Mouse (Mus musculus) v-Abl transformed pro-B cells (cell line): ENCODE data around the gene Mvp.

ENCODE experiments used
- in situ Hi-C, 2 experiments: fragments of 400-800 bp; cut with MboI; formaldehyde crosslinking; loops; one replicate each; pipeline ENCODE4 v1.15.1; 2025; ENCODE audit not compliant: unreplicated experiment in 2 of 2

Mvp gene

GRCm38 (mm10) chr7:127007313-127008024 lies 7.0 kb downstream of the Mvp start:
- in situ Hi-C loops = loop anchor here in 1 of 2 experiments (10.0 kb wide), 1 partner anchor 53 kb away; the partner anchor contains the start of gene Sez6l2

- in situ Hi-C loops = loop anchor here in 1 of 2 experiments (10.0 kb wide), 1 partner anchor 49 kb away; the partner anchor contains the start of gene Sez6l2
Observed at GRCm38 (mm10) chr7:127004122-127004875, 10.1 kb downstream of the Mvp start.

- in situ Hi-C loops = loop anchor here in 1 of 2 experiments (10.0 kb wide), 1 partner anchor 49 kb away; the partner anchor contains the start of gene Sez6l2
Observed at GRCm38 (mm10) chr7:127003620-127004019, 10.8 kb downstream of the Mvp start.

- in situ Hi-C loops = no loop called here
Observed at GRCm38 (mm10) chr7:126999568-126999967, 14.9 kb downstream of the Mvp start.

GRCm38 (mm10) chr7:126996449-126996848 lies 18.0 kb downstream of the Mvp start:
- in situ Hi-C loops = no loop called here

GRCm38 (mm10) chr7:126988816-126989215 lies 25.6 kb downstream of the Mvp start:
- in situ Hi-C loops = no loop called here

- in situ Hi-C loops = no loop called here
Observed at GRCm38 (mm10) chr7:126986319-126986718, 28.1 kb downstream of the Mvp start.

- in situ Hi-C loops = no loop called here
Observed at GRCm38 (mm10) chr7:126984667-126985444, 29.6 kb downstream of the Mvp start.

GRCm38 (mm10) chr7:126983113-126983512 lies 31.3 kb downstream of the Mvp start:
- in situ Hi-C loops = no loop called here

GRCm38 (mm10) chr7:126982054-126982453 lies 32.4 kb downstream of the Mvp start:
- in situ Hi-C loops = no loop called here

GRCm38 (mm10) chr7:126981601-126982000 lies 32.8 kb downstream of the Mvp start:
- in situ Hi-C loops = no loop called here

- in situ Hi-C loops = loop anchor here in 1 of 2 experiments (5.0 kb wide), 1 partner anchor 33 kb away; the partner anchor contains the start of gene Mvp
Observed at GRCm38 (mm10) chr7:126978841-126979240, 35.6 kb downstream of the Mvp start.

- in situ Hi-C loops = loop anchor here in 1 of 2 experiments (5.0 kb wide), 1 partner anchor 35 kb away; the partner anchor contains the start of gene Mvp
Observed at GRCm38 (mm10) chr7:126976878-126977459, 37.5 kb downstream of the Mvp start.

- in situ Hi-C loops = loop anchor here in 1 of 2 experiments (5.0 kb wide), 1 partner anchor 36 kb away; the partner anchor contains the start of gene Mvp
Observed at GRCm38 (mm10) chr7:126975950-126976866, 38.2 kb downstream of the Mvp start, which contains the start of gene Cdiptos. Gene Cdiptos, minus strand, starts transcription at chr7:126976098.

- in situ Hi-C loops = loop anchor here in 1 of 2 experiments (5.0 kb wide), 1 partner anchor 37 kb away; the partner anchor contains the start of gene Mvp
Observed at GRCm38 (mm10) chr7:126975893-126975949, 38.7 kb downstream of the Mvp start, which contains the start of gene Cdipt. Gene Cdipt, plus strand, starts transcription at chr7:126975914.

- in situ Hi-C loops = loop anchor here in 1 of 2 experiments (5.0 kb wide), 1 partner anchor 37 kb away; the partner anchor contains the start of gene Mvp
Observed at GRCm38 (mm10) chr7:126975493-126975892, 38.9 kb downstream of the Mvp start.

- in situ Hi-C loops = loop anchor here in 1 of 2 experiments (25.0 kb wide), 1 partner anchor 130 kb away; the partner anchor contains the start of genes 4930451I11Rik and Doc2a
Observed at GRCm38 (mm10) chr7:126967361-126967760, 47.1 kb downstream of the Mvp start.

- in situ Hi-C loops = loop anchor here in 1 of 2 experiments (25.0 kb wide), 1 partner anchor 128 kb away; the partner anchor contains the start of genes 4930451I11Rik and Doc2a
Observed at GRCm38 (mm10) chr7:126965568-126965967, 48.9 kb downstream of the Mvp start.
